Mouse (Mus musculus): ENCODE measurements around the gene Gm6583.

Gene Gm6583

DNA sequence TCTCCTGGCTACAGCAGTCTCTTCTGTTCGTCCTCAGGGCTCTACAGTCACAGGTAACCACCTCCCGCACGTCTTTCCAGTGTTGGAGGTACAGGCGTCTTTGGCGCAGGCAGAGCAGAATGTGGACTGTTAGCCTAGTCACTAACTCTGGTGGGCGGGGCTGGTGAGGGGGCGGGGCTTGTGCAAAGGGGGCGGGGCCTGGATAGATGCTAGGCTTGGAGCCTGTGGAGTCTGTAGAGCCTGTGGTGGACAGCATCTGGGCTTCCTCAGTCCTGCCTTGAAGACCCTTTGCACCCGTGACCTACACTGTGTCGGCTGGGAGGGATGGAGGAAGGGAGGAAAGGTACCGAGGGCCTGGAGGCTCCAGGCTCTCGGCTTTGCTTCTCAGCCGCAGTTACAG lies at the start of gene Gm6583:
Gene Gm6583 (minus strand): TSS at position 124 of the 400 bp plus-strand sequence.
- DNase-seq (ENCODE audit: low spot score): no peak

DNA sequence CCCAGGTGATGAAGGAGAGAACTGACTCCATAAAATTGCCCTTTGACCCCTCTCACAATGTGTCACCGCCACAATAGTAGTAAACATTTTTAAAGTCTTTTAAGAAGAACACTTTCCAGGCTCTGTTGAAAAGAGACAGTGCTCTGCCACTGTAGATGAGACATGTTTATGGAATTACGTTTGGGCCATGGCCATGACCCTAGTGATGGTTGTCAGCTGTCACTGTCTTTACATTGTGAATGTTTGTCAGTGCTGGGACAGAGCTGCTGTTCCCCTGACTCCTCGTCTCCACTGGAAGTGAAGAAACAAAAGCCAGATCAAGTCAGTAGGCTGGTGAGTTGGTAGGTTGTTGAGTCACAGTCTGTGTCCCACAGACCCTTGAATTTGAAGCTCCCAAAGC lies 46.6 kb upstream of the Gm6583 start:
- DNase-seq (ENCODE audit: low spot score): no peak

DNA sequence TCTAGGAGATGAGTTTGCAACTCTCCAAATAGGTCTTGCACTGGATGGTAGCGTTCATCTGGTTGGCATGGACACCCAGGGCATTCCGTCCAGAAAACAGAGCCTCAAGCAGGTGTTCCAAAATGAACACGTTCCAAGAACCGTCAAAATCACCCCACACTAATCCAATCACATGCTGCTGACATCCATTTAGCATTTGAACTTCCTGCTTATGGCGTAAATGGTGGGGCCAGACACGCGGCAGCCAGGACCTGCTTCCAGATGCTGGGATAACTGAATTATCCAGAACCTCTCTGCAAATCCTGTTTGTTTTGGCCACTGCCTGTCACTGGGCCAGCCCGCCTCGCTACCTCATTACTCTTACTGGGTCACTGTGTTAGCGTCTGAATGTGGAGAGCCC lies 43.5 kb upstream of the Gm6583 start:
- DNase-seq (ENCODE audit: low spot score): no peak

GRCm38 (mm10) chr5:112396066-112396465 lies 40.2 kb upstream of the Gm6583 start:
- DNase-seq (ENCODE audit: low spot score): no peak

GRCm38 (mm10) chr5:112394779-112395443 lies 39.1 kb upstream of the Gm6583 start, which contains the start of gene Asphd2:
TSS of gene Asphd2 (minus strand) at chr5:112394866.
- DNase-seq (ENCODE audit: low spot score): peak; percentile 62

DNA sequence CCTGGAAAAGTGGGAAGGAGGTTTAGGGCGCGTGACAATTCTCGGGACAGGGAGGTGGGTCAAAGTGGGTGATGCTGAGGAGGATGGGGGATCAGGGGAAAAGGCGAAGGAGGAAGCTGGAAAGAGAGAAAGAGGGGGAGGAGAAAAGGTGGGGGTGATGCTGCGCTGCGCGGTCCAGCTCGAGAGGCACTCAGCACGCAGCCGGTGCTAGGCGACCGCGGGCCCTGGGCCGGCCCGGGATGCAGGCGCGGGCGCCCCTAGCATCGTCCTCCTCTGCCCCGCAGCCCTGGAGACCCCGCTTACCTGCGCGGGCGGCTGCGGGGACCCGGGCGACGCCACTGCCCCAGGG lies 38.6 kb upstream of the Gm6583 start:
- no peak for DNase-seq (ENCODE audit: low spot score)

- no peak for DNase-seq (ENCODE audit: low spot score)
Measured at GRCm38 (mm10) chr5:112393741-112394414, 38.0 kb upstream of the Gm6583 start.

- DNase-seq (ENCODE audit: low spot score): no peak
Measured at GRCm38 (mm10) chr5:112391676-112392323, 36.0 kb upstream of the Gm6583 start.

DNA sequence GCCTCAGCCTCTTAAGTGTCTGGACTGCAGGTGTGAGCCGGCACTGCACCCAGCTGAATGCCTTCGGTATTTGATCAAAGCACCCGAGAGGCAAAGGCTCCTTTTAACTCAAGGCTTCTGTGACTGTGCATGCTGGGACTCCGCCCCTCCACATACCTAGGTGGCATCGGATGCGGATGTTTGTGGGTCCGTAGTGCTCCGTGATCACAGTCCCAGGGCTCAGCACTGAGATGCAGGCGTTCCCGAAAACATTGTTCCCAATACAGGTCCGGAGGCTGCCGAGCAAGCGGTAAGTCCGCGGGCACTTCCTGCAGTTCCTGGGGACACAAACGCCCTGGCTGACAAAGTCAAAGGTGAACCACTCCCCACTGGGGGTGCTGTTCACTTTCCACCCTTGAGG lies 35.2 kb upstream of the Gm6583 start:
- no peak for DNase-seq (ENCODE audit: low spot score)

DNA sequence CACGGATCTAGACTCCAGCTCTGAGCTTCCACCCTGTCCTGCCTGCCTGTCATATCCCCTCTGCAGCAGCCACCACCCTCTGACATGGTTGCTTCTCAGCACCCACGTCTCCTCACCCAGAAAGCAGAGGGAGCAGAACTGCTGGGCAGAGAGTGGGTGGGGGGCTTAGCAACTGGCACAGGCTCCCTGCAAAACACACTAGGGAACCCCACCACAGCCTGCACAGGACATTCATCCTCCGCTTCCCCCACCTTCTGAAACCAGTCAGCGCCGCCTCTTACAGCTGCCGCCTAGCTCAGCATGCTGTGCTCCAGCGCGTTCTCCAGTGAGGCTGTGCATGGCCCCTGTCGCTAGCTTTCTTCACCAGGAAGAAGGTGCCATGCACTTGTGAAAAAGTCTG lies 33.5 kb upstream of the Gm6583 start:
- no peak for DNase-seq (ENCODE audit: low spot score)

- no peak for DNase-seq (ENCODE audit: low spot score)
Measured at GRCm38 (mm10) chr5:112385973-112386372, 30.1 kb upstream of the Gm6583 start.

DNA sequence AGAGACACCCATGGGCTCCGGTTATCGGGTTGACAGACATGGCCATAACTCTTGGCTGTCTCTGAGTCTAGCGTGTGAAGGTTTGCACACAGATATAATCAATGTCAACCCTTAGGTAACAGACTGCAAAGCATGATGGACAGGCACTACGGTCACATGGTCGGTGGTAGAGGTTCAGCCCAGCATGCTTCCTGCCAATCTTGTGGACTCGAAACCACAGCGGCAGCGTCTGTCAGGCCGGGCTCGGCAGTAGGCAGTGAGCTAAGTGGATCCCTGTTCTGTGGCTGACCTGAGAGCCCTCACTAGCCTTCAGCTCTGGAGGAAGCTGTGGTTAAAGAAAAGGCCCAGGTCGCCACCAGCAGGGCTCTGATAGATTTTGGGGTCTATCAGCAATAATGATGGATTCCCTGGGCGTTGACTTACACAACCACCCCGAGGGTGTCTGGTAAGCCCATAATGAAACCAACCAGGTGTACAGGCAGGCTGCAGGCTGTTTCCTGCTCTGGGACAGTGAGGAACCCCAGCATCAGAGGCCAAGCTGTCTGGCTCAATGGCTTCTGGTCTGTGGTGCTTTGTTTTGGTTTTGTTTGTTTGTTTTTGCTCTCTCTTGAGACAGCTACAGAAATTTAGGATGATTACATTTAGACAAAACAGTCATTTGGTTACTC lies 29.1 kb upstream of the Gm6583 start:
- no peak for DNase-seq (ENCODE audit: low spot score)

DNA sequence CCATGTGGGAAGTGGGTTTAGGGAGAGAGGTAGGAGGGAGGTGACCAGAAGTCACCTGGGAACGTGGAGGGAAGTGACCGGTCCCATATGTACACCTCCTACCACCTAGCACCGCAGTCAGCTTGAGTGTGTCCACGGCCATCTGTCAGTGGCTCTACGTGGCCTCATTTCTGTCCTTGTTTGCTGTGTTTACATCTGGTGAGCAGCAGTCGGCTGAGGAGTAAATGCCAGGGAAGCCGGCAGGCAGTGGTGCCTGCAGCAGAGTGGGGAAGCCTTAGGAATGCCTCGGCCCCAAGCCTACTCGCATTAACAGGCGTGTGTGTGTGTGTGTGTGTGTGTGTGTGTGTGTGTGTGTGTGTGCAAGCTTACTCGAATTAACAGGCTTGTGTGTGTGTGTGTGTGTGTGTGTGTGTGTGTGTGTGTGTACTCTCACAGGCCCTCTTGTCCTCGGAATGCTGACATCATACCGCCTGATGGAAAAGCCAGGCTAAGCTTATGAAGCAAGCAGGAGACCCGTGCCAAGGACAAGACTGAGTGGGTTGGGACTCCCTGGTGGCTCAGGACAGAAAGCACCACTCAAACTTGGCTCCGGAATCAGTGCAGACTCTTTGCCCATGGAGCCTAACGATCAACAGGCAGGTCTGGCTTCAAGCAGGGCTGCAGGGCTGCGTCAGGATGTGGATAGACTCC lies 27.0 kb upstream of the Gm6583 start:
- DNase-seq (ENCODE audit: low spot score): no peak

DNA sequence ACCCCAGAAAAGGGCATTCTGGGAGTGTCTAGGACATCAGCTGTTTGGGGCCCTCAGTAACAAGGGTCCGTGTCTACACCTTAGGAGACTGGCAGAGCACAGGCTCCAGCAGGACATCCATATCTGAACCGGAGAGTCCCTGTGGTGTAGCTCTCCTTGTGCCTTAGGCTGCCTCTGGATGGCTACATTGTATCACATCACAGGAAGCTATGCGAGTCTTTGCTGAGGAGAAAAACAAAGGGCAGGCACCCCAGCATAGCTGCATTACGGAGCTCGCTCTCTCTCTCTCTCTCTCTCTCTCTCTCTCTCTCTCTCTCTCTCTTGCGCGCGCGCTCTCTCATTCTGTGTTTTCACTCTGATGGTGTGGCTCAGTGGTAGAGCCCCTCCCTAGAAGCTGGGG lies 26.2 kb upstream of the Gm6583 start:
- no peak for DNase-seq (ENCODE audit: low spot score)

- DNase-seq (ENCODE audit: low spot score): no peak
Measured at GRCm38 (mm10) chr5:112381154-112381553, 25.3 kb upstream of the Gm6583 start.

DNA sequence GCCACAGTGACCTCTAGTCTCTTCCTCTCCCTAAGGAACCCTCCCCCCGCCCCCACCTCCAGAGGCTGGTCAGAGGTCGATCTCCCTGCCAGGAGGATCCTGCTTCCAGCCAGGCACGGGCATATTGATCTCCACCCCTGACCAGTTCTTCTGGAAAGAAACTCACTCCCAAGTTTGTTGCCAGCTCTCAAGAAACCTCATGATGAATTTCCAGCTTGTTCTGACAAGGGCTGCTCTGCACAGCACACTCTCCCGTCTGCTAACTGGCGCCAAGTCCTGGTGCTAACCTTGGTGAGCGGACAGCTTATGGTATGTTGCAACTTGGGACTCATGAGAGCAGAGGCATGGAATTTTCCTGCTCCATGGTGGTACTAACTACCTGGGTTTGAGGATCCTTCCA lies 22.9 kb upstream of the Gm6583 start:
- DNase-seq (ENCODE audit: low spot score): no peak

- DNase-seq (ENCODE audit: low spot score): no peak
Measured at GRCm38 (mm10) chr5:112377380-112377779, 21.5 kb upstream of the Gm6583 start.

GRCm38 (mm10) chr5:112376111-112376510 lies 20.3 kb upstream of the Gm6583 start:
- DNase-seq (ENCODE audit: low spot score): no peak

DNA sequence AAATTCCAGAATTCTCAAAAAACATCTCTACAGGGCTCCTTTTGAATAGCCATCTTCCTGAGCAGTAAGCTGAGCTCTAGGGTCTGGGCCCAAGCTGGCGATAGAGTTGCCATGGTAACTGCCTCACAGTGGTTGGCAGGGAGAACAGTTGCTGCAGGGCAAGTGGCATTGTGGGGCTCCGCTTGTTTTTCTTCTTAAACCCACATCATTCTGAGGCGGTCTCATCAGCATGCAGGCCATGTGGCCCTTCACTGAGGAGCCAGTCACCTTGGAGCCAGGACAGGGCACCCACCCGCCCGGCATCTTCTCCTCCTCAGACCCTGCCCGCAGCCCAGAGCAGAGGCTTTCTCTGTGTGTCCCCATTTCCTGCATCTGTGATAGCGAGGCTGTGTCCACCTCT lies 16.1 kb upstream of the Gm6583 start:
- DNase-seq (ENCODE audit: low spot score): no peak

DNA sequence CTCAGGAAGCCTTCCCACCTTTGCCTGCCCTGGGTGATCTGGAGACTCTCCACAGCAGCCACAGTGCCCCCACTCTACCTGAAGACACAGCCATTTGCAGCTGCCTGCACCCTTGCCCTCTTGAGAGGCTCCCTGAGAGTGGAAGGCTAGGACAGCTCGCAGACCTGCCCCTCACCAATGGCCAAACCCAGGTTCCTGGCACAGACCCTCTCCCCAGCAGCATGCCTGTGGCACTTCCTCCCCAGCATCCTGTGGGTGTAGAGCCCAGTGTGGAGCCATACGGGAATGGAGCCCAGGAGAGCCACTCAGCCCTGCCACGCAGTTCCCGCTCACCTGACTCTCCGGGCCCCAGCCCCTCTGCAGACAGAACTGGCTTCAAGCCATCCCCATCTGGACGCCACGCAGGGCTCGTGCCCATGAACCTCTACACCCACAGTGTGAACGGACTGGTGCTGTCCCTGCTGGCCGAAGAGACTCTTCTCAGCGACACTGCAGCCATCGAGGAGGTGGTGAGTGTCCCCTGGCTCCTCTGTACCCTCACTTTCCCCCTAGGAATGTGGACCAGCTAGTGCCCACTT lies 14.5 kb upstream of the Gm6583 start:
- DNase-seq (ENCODE audit: low spot score): no peak

GRCm38 (mm10) chr5:112369326-112369725 lies 13.5 kb upstream of the Gm6583 start:
- DNase-seq (ENCODE audit: low spot score): no peak

GRCm38 (mm10) chr5:112368666-112369065 lies 12.8 kb upstream of the Gm6583 start:
- no peak for DNase-seq (ENCODE audit: low spot score)

Data from testis, postnatal 10 days (tissue).